ENCODE assay signal across 19 mouse cellular contexts in the genomic region with DNA sequence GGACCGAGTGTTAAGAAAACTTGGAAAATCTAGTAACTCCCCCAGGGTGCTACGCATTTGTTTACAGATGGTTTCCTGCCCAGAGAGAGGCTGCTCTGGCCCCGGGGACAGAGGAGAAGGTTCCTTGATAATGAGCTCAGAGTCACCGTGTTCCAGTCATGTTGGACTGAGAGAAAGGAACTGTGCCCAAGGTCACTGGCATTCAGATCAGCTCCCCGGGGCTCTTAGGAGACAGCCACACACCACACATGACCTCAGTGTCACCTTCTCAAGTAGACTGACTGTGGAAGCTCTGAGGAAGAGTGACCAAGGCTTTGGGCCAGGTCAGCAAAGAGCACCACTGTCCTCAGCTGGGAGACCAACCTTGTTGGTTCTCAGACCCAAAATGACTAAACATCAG. TPM values are rescaled to one million over a fixed set of nuclear protein-coding genes. Genes with fewer than 3 reads are reported as not detected.
"Had no signal": no experiment of that assay in that cellular context is flagged by ENCODE, and none has a peak within 500 bp of the region (broad histone marks: within the 10 kb centered on the region; RNA-seq: fewer than 3 reads in every experiment).

No protein-coding gene starts in this region.

- H3K9ac ChIP-seq: limb, embryonic 12.5 days; limb, embryonic 15.5 days; liver, embryonic 13.5 days; lung, embryonic 14.5 days; stomach, embryonic 15.5 days had no signal

- H3K4me3 ChIP-seq: limb, embryonic 12.5 days; limb, embryonic 15.5 days; liver, embryonic 13.5 days; stomach, embryonic 15.5 days had no signal

- H3K4me1 ChIP-seq: stomach, embryonic 15.5 days had no signal

- H3K36me3 ChIP-seq: limb, embryonic 12.5 days; limb, embryonic 15.5 days; stomach, embryonic 15.5 days had no signal

- H3K27me3 ChIP-seq: limb, embryonic 15.5 days; liver, embryonic 13.5 days; stomach, embryonic 15.5 days had no signal

- H3K27ac ChIP-seq: limb, embryonic 12.5 days; limb, embryonic 15.5 days; liver, embryonic 13.5 days; macrophage; stomach, embryonic 15.5 days had no signal

- DNase-seq: kidney, adult 18-20 months; kidney, adult 9 months; kidney, postnatal 14 days; kidney, postnatal 4 days; left cerebral cortex, postnatal 4 days; liver, embryonic 13.5 days; lung, embryonic 14.5 days; midbrain, embryonic 14.5 days; retina, postnatal 1 day; right cerebral cortex, postnatal 25 days; spleen, adult 18-20 months; thymus, adult 2 months; thymus, postnatal 14 days; thymus, postnatal 4 days had no signal

RNA-seq across cellular contexts. Expression of gene Omp, which starts 20.6 kb away (rescaled TPM):
- total RNA-seq: megakaryocyte, adult 5-6 weeks had no signal
- polyA plus RNA-seq: macrophage had no signal
